8 mouse cellular contexts compared by ENCODE assay signal in the genomic region with DNA sequence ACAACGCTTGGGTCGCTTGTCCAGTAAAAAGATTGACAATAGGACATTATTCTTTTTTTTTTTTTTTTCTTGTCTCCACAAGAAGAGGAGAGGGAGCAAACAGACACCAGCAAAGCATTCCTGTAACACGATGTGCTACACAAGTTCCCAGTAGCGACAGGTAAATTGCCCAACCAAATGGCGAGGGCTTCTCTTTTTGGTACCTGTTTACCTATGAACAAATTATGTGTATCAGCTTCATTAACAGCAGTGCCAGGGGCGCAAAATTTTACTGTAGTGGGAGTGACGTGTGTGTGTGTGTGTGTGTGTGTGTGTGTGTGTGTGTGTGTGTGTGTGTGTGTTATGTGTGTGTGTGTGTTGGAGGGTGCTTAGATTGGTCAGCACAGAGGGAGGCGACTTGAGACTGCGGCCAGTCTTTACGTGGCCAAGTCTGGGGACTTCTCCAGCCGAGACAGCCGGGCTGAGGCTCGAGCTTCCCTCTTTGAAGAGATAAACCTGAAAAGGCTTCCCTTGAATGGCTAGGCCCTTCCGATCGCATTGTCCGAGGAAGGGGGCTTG.
DNase-seq lines count a peak whose midpoint lies in the region; ATAC-seq and TF ChIP-seq lines count a peak whose summit lies in the region.

No protein-coding gene starts in this region.

- no peak for DNase-seq in layer of hippocampus, adult 2 months (ENCODE audit: low spot score in 2 of 2)
- DNase-seq in layer of hippocampus, adult 11-12 months (ENCODE audit: low spot score), result no peak
- DNase-seq in embryonic facial prominence, embryonic 11.5 days (ENCODE audit: low spot score), result peak; percentile 35
- no peak for DNase-seq in left cerebral cortex, adult 18-20 months (ENCODE audit: low spot score in 2 of 2)
- no peak for DNase-seq in right cerebral cortex, postnatal 36 days (ENCODE audit: low spot score in 2 of 2)
- DNase-seq in c-Kit-positive CD71-positive TER-119-positive erythroid progenitor cells, embryonic 14.5 days (ENCODE audit: low spot score), result no peak

- ATAC-seq in embryonic facial prominence, embryonic 11.5 days (replicated peaks; ENCODE audit: insufficient number of reproducible peaks, low FRiP score, low TSS enrichment, low read depth), result peak; percentile 11; the same call in 1 of the 2 replicates
- ATAC-seq in intestine, postnatal 0 days, result no peak
- ATAC-seq in neural tube, embryonic 14.5 days (ENCODE audit: low read depth), result peak; percentile 1; the same call in 1 of the 2 replicates

- peaks cover 30% of the 10 kb centered on the region for H3K27me3 ChIP-seq in embryonic facial prominence, embryonic 11.5 days (ENCODE audit: control insufficient read depth, insufficient read depth, low read length)
- peaks cover 91% of the 10 kb centered on the region for H3K27me3 ChIP-seq in intestine, postnatal 0 days (replicated peaks; ENCODE audit: control insufficient read depth, insufficient read depth, low read length)
- no peaks in the 10 kb centered on the region for H3K27me3 ChIP-seq in neural tube, embryonic 14.5 days (ENCODE audit: control insufficient read depth, insufficient read depth, low read length)

- 2% methylated on average over 16 of the region's 16 CpGs for WGBS in embryonic facial prominence, embryonic 11.5 days
- 5% methylated on average over 16 of the region's 16 CpGs for WGBS in intestine, postnatal 0 days
- 0% methylated on average over 16 of the region's 16 CpGs for WGBS in neural tube, embryonic 14.5 days

- H3K36me3 ChIP-seq in embryonic facial prominence, embryonic 11.5 days (replicated peaks; ENCODE audit: control insufficient read depth, insufficient read depth, low read depth, low read length), result no peaks in the 10 kb centered on the region
- no peaks in the 10 kb centered on the region for H3K36me3 ChIP-seq in intestine, postnatal 0 days (ENCODE audit: control insufficient read depth, insufficient read depth)
- H3K36me3 ChIP-seq in neural tube, embryonic 14.5 days (ENCODE audit: control insufficient read depth, insufficient read depth, low read length), result peaks cover 2% of the 10 kb centered on the region; the same call in 1 of the 2 replicates

- peak overlapping the region; percentile 90 for H3K4me2 ChIP-seq in embryonic facial prominence, embryonic 11.5 days (ENCODE audit: low read depth, low read length)
- H3K4me2 ChIP-seq in intestine, postnatal 0 days (replicated peaks; ENCODE audit: low read depth), result peak overlapping the region; percentile 93
- peak overlapping the region; percentile 81 for H3K4me2 ChIP-seq in neural tube, embryonic 14.5 days (ENCODE audit: low read depth, low read length)

- H3K9ac ChIP-seq in embryonic facial prominence, embryonic 11.5 days (replicated peaks; ENCODE audit: low read length), result peak overlapping the region; percentile 88
- 0 out of 2 replicates have a peak overlapping the region, but pooled peaks have one; percentile 34 for H3K9ac ChIP-seq in intestine, postnatal 0 days (ENCODE audit: low read depth, low read length)
- peak overlapping the region; percentile 100 for H3K9ac ChIP-seq in neural tube, embryonic 14.5 days (replicated peaks; ENCODE audit: low read depth, low read length)

- peak overlapping the region; percentile 100 for H3K27ac ChIP-seq in layer of hippocampus, adult 2 months
- H3K27ac ChIP-seq in embryonic facial prominence, embryonic 11.5 days (replicated peaks; ENCODE audit: low read depth, low read length), result peak overlapping the region; percentile 61
- H3K27ac ChIP-seq in intestine, postnatal 0 days (ENCODE audit: low read depth, low read length), result no peak overlapping the region
- peak overlapping the region; percentile 100 for H3K27ac ChIP-seq in neural tube, embryonic 14.5 days (ENCODE audit: low read depth, low read length)

- TF ChIP-seq CTCF in layer of hippocampus, adult 2 months (conservative IDR thresholded peaks at IDR 0.05), result no peak
- TF ChIP-seq CTCF in intestine, postnatal 0 days (IDR thresholded peaks at IDR 0.05; ENCODE audit: low read depth), result no peak

- no peaks in the 10 kb centered on the region for H3K9me3 ChIP-seq in embryonic facial prominence, embryonic 11.5 days (replicated peaks; ENCODE audit: control insufficient read depth, low read length)
- no peaks in the 10 kb centered on the region for H3K9me3 ChIP-seq in intestine, postnatal 0 days (ENCODE audit: control insufficient read depth)
- no peaks in the 10 kb centered on the region for H3K9me3 ChIP-seq in neural tube, embryonic 14.5 days (ENCODE audit: control insufficient read depth, low read length)

- peak overlapping the region; percentile 88 for H3K4me3 ChIP-seq in layer of hippocampus, adult 2 months
- H3K4me3 ChIP-seq in embryonic facial prominence, embryonic 11.5 days (ENCODE audit: low read depth, low read length), result peak overlapping the region; percentile 73
- H3K4me3 ChIP-seq in intestine, postnatal 0 days (ENCODE audit: low read depth, low read length), result peak overlapping the region; percentile 64
- H3K4me3 ChIP-seq in neural tube, embryonic 14.5 days (ENCODE audit: low read depth, low read length), result peak overlapping the region; percentile 90

- H3K4me1 ChIP-seq in embryonic facial prominence, embryonic 11.5 days (ENCODE audit: control insufficient read depth, insufficient read depth, low read length), result no peaks in the 10 kb centered on the region
- no peaks in the 10 kb centered on the region for H3K4me1 ChIP-seq in intestine, postnatal 0 days (replicated peaks; ENCODE audit: control insufficient read depth, insufficient read depth, low read length)
- no peaks in the 10 kb centered on the region for H3K4me1 ChIP-seq in neural tube, embryonic 14.5 days (ENCODE audit: control insufficient read depth, insufficient read depth, low read length)

Comparison
In these comparisons a context has a peak if more than half of its experiments do, and no peak if none do; other contexts are left out.
1. H3K9ac ChIP-seq: peak in every context shown above with its lines; median percentile 100 in neural tube, embryonic 14.5 days; 88 in embryonic facial prominence, embryonic 11.5 days; 34 in intestine, postnatal 0 days.